8 mouse cellular contexts compared by ENCODE assay signal in genomic region chr6:87582456-87582855, GRCm38 (mm10). TPM values are rescaled to one million over a fixed set of nuclear protein-coding genes. Genes with fewer than 3 reads are reported as not detected.
DNase-seq lines count a peak whose midpoint lies in the region; ATAC-seq lines count a peak whose summit lies in the region.

No protein-coding gene starts in this region.

- no peaks in the 10 kb centered on the region for H3K4me1 ChIP-seq in embryonic facial prominence, embryonic 14.5 days (ENCODE audit: control insufficient read depth, insufficient read depth, low read length)
- peaks cover 9% of the 10 kb centered on the region; the same call in 1 of the 2 replicates for H3K4me1 ChIP-seq in embryonic facial prominence, embryonic 10.5 days
- H3K4me1 ChIP-seq in intestine, embryonic 14.5 days (replicated peaks; ENCODE audit: control insufficient read depth, insufficient read depth, low read length): no peaks in the 10 kb centered on the region

- no peaks in the 10 kb centered on the region for H3K9me3 ChIP-seq in embryonic facial prominence, embryonic 14.5 days (ENCODE audit: control insufficient read depth, low read length)
- no peaks in the 10 kb centered on the region for H3K9me3 ChIP-seq in embryonic facial prominence, embryonic 10.5 days
- no peaks in the 10 kb centered on the region for H3K9me3 ChIP-seq in intestine, embryonic 14.5 days (ENCODE audit: control insufficient read depth, low read length)

- H3K27ac ChIP-seq in embryonic facial prominence, embryonic 14.5 days (replicated peaks; ENCODE audit: low read depth, low read length): no peak overlapping the region; the same call in 1 of the 2 replicates
- no peak overlapping the region for H3K27ac ChIP-seq in embryonic facial prominence, embryonic 10.5 days (replicated peaks)
- H3K27ac ChIP-seq in intestine, embryonic 14.5 days (ENCODE audit: low read depth): peak overlapping the region; percentile 3; the same call in 1 of the 2 replicates

- H3K27me3 ChIP-seq in embryonic facial prominence, embryonic 14.5 days (replicated peaks; ENCODE audit: control insufficient read depth, insufficient read depth, low read length): no peaks in the 10 kb centered on the region
- peaks cover 8% of the 10 kb centered on the region; the same call in 1 of the 2 replicates for H3K27me3 ChIP-seq in embryonic facial prominence, embryonic 10.5 days (replicated peaks; ENCODE audit: low read depth, poor library complexity, severe bottlenecking)
- H3K27me3 ChIP-seq in intestine, embryonic 14.5 days (replicated peaks; ENCODE audit: control insufficient read depth, insufficient read depth, low read length): no peaks in the 10 kb centered on the region

- 64% methylated on average over 6 of the region's 6 CpGs for WGBS in embryonic facial prominence, embryonic 14.5 days
- WGBS in embryonic facial prominence, embryonic 10.5 days: 85% methylated on average over 6 of the region's 6 CpGs
- 52% methylated on average over 6 of the region's 6 CpGs for WGBS in intestine, embryonic 14.5 days

- no peak overlapping the region for H3K4me3 ChIP-seq in embryonic facial prominence, embryonic 14.5 days (ENCODE audit: low read depth, low read length)
- H3K4me3 ChIP-seq in embryonic facial prominence, embryonic 10.5 days: no peak overlapping the region
- H3K4me3 ChIP-seq in intestine, embryonic 14.5 days (ENCODE audit: low read depth, low read length): no peak overlapping the region

- H3K4me2 ChIP-seq in embryonic facial prominence, embryonic 14.5 days (ENCODE audit: low read depth, low read length): no peak overlapping the region
- no peak overlapping the region for H3K4me2 ChIP-seq in intestine, embryonic 14.5 days (ENCODE audit: low read length)

- DNase-seq in embryonic facial prominence, embryonic 14.5 days (ENCODE audit: low spot score): peak; percentile 63
- no peak for DNase-seq in embryonic facial prominence, embryonic 10.5 days (ENCODE audit: low spot score)
- peak; percentile 86 for DNase-seq in fibroblast of lung, adult 2 months (ENCODE audit: low read depth)
- peak; percentile 70 for DNase-seq in intestine, embryonic 14.5 days (ENCODE audit: low spot score)
- peak; percentile 78 for DNase-seq in lung, postnatal 14 days
- DNase-seq in embryo, embryonic 11 days: no peak
- no peak for DNase-seq in cerebellum, postnatal 25 days

- H3K9ac ChIP-seq in embryonic facial prominence, embryonic 14.5 days (ENCODE audit: low read depth, low read length): no peak overlapping the region
- no peak overlapping the region for H3K9ac ChIP-seq in intestine, embryonic 14.5 days (ENCODE audit: low read length)

- ATAC-seq in embryonic facial prominence, embryonic 14.5 days (ENCODE audit: low read depth): no peak
- ATAC-seq in intestine, embryonic 14.5 days (replicated peaks; ENCODE audit: low FRiP score, low TSS enrichment, low read depth): no peak
- ATAC-seq in frontal cortex, adult (ENCODE audit: low TSS enrichment): no peak

- H3K36me3 ChIP-seq in embryonic facial prominence, embryonic 14.5 days (ENCODE audit: control insufficient read depth, insufficient read depth, low read length): no peaks in the 10 kb centered on the region
- no peaks in the 10 kb centered on the region for H3K36me3 ChIP-seq in embryonic facial prominence, embryonic 10.5 days (replicated peaks)
- H3K36me3 ChIP-seq in intestine, embryonic 14.5 days (ENCODE audit: control insufficient read depth, insufficient read depth, low read length): no peaks in the 10 kb centered on the region

RNA-seq across cellular contexts. Expression of gene Prokr1, which starts 8.1 kb away (rescaled TPM):
- polyA plus RNA-seq in embryonic facial prominence, embryonic 14.5 days (2014; fragmentation: Nextera tagmentation; extraction: Ambion mirVana): 10.1 and 10.3 TPM in 2 replicates
- 0.87 and 1.2 TPM in 2 replicates for polyA plus RNA-seq in embryonic facial prominence, embryonic 10.5 days (2016; fragmentation: Nextera tagmentation; extraction: Ambion mirVana)
- polyA plus RNA-seq in intestine, embryonic 14.5 days (2014; fragmentation: Nextera tagmentation; extraction: Ambion mirVana): 2.1 and 2.5 TPM in 2 replicates

RNA-seq across cellular contexts. Expression of gene Arhgap25, which starts 49.4 kb away (rescaled TPM):
- 4.9 and 6.3 TPM in 2 replicates for polyA plus RNA-seq in embryonic facial prominence, embryonic 14.5 days (2014; fragmentation: Nextera tagmentation; extraction: Ambion mirVana)
- polyA plus RNA-seq in embryonic facial prominence, embryonic 10.5 days (2016; fragmentation: Nextera tagmentation; extraction: Ambion mirVana): 3.2 and 3.4 TPM in 2 replicates
- 2.7 and 3.0 TPM in 2 replicates for polyA plus RNA-seq in intestine, embryonic 14.5 days (2014; fragmentation: Nextera tagmentation; extraction: Ambion mirVana)

Comparison
In these comparisons a context has a peak if more than half of its experiments do, and no peak if none do; other contexts are left out.
1. DNase-seq: peak in embryonic facial prominence, embryonic 14.5 days (single experiment), fibroblast of lung, adult 2 months (single experiment), intestine, embryonic 14.5 days (single experiment) and lung, postnatal 14 days (single experiment); none in embryonic facial prominence, embryonic 10.5 days (single experiment), embryo, embryonic 11 days (single experiment) and cerebellum, postnatal 25 days (0 of 2).